Mouse (Mus musculus): ENCODE measurements around the gene Tnik. TPM values are rescaled to one million over a fixed set of nuclear protein-coding genes. Genes with fewer than 3 reads are reported as not detected.

The Tnik gene
- polyA plus RNA-seq, 1 experiment: 0.21 TPM

- TF ChIP-seq MYOD1 (IDR thresholded peaks at IDR 0.05; ENCODE audit: control insufficient read depth, insufficient read length, low read depth): no peak
- TF ChIP-seq USF1 (IDR thresholded peaks at IDR 0.05; ENCODE audit: low read depth): no peak
- TF ChIP-seq CEBPB (IDR thresholded peaks at IDR 0.05; ENCODE audit: low read depth): no peak
- no peak for TF ChIP-seq CTCF (IDR thresholded peaks at IDR 0.05; ENCODE audit: control insufficient read depth, insufficient read depth, insufficient read length)
- TF ChIP-seq MYOG (IDR thresholded peaks at IDR 0.05; ENCODE audit: control insufficient read depth, extremely low read depth, insufficient read length): no peak
- no peak for TF ChIP-seq FOSL1 (IDR thresholded peaks at IDR 0.05; ENCODE audit: insufficient read depth, low read length, poor library complexity, severe bottlenecking)
- no peak for TF ChIP-seq MAX (IDR thresholded peaks at IDR 0.05)
- no peaks in the 10 kb centered on the region for H3K36me3 ChIP-seq (ENCODE audit: control insufficient read depth, insufficient read depth)
- no peaks in the 10 kb centered on the region for H3K79me3 ChIP-seq (ENCODE audit: low read depth)
- H3ac ChIP-seq (ENCODE audit: control insufficient read depth, insufficient read length, low read depth): no peak overlapping the region
- no peaks in the 10 kb centered on the region for H3K27me3 ChIP-seq (ENCODE audit: control insufficient read depth, insufficient read depth, insufficient read length)
- H3K79me2 ChIP-seq (ENCODE audit: control insufficient read depth, insufficient read depth): no peaks in the 10 kb centered on the region
- no peak overlapping the region for H3K4me3 ChIP-seq (ENCODE audit: insufficient read depth, poor library complexity, severe bottlenecking)
Measured at GRCm38 (mm10) chr3:28456842-28457241, 193.8 kb downstream of the Tnik start.

DNA sequence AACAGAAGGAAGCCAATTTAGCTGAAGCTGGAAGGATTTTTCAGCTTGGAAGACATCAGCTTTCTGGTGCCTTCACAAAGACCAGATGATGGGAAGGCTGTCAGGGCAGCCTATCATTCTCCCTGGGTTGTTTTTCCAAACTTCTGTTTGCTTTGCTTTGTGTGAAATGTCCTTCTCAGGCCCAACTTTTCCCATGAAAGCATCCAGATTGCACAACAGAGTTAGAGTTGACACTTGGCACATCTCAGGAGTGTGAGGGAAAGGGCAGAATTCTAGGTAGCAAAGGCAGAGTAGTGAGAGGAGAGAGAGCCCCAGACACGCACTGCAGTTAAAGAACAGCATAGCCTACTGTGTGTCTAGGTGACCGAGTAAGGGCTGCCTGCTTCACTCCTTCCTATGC, 194.5 kb downstream of the Tnik start:
- Histone ChIP-seq H3K27me3 (ENCODE audit: control insufficient read depth, insufficient read depth, insufficient read length) (no peaks in the 10 kb centered on the region), H3K79me3 (ENCODE audit: low read depth) (no peaks in the 10 kb centered on the region), H3K4me3 (ENCODE audit: insufficient read depth, poor library complexity, severe bottlenecking) (no peak overlapping the region), H3ac (ENCODE audit: control insufficient read depth, insufficient read length, low read depth) (no peak overlapping the region), H3K36me3 (ENCODE audit: control insufficient read depth, insufficient read depth) (no peaks in the 10 kb centered on the region), H3K79me2 (ENCODE audit: control insufficient read depth, insufficient read depth) (no peaks in the 10 kb centered on the region)
- no peak for TF ChIP-seq CEBPB (IDR thresholded peaks at IDR 0.05; ENCODE audit: low read depth)
- no peak for TF ChIP-seq USF1 (IDR thresholded peaks at IDR 0.05; ENCODE audit: low read depth)
- no peak for TF ChIP-seq MYOG (IDR thresholded peaks at IDR 0.05; ENCODE audit: control insufficient read depth, extremely low read depth, insufficient read length)
- no peak for TF ChIP-seq MAX (IDR thresholded peaks at IDR 0.05)
- no peak for TF ChIP-seq CTCF (IDR thresholded peaks at IDR 0.05; ENCODE audit: control insufficient read depth, insufficient read depth, insufficient read length)
- no peak for TF ChIP-seq FOSL1 (IDR thresholded peaks at IDR 0.05; ENCODE audit: insufficient read depth, low read length, poor library complexity, severe bottlenecking)
- no peak for TF ChIP-seq MYOD1 (IDR thresholded peaks at IDR 0.05; ENCODE audit: control insufficient read depth, insufficient read length, low read depth)

DNA sequence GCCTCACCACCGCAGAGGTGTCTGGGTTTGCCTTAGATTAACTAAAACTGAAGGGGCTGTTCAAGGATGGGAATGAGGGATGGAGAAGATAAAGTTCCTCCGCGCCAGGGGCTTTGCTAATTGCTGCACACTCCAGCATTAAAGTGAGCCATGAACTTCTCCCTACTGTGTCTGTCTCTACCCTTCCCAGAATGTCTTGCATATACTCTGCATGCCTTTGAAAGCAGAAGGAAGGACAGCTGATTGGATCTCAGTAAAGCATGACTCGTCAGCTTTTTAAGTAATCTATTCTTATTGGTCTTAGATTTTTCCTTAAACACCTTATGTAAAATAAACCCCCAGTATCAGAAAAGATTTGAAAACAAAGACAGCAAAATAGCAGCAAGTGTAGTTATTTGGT, 203.7 kb downstream of the Tnik start:
- H3K36me3 ChIP-seq (ENCODE audit: control insufficient read depth, insufficient read depth): no peaks in the 10 kb centered on the region
- no peaks in the 10 kb centered on the region for H3K79me3 ChIP-seq (ENCODE audit: low read depth)
- no peaks in the 10 kb centered on the region for H3K27me3 ChIP-seq (ENCODE audit: control insufficient read depth, insufficient read depth, insufficient read length)
- no peak for TF ChIP-seq MAX (IDR thresholded peaks at IDR 0.05)
- TF ChIP-seq CEBPB (IDR thresholded peaks at IDR 0.05; ENCODE audit: low read depth): no peak
- TF ChIP-seq CTCF (IDR thresholded peaks at IDR 0.05; ENCODE audit: control insufficient read depth, insufficient read depth, insufficient read length): no peak
- no peak for TF ChIP-seq USF1 (IDR thresholded peaks at IDR 0.05; ENCODE audit: low read depth)
- no peak for TF ChIP-seq MYOG (IDR thresholded peaks at IDR 0.05; ENCODE audit: control insufficient read depth, extremely low read depth, insufficient read length)
- no peak for TF ChIP-seq FOSL1 (IDR thresholded peaks at IDR 0.05; ENCODE audit: insufficient read depth, low read length, poor library complexity, severe bottlenecking)
- TF ChIP-seq MYOD1 (IDR thresholded peaks at IDR 0.05; ENCODE audit: control insufficient read depth, insufficient read length, low read depth): no peak
- H3K4me3 ChIP-seq (ENCODE audit: insufficient read depth, poor library complexity, severe bottlenecking): no peak overlapping the region
- H3K79me2 ChIP-seq (ENCODE audit: control insufficient read depth, insufficient read depth): no peaks in the 10 kb centered on the region
- H3ac ChIP-seq (ENCODE audit: control insufficient read depth, insufficient read length, low read depth): no peak overlapping the region

GRCm38 (mm10) chr3:28467148-28467754, 204.2 kb downstream of the Tnik start:
- Histone ChIP-seq H3K36me3 (ENCODE audit: control insufficient read depth, insufficient read depth) (no peaks in the 10 kb centered on the region), H3K4me3 (ENCODE audit: insufficient read depth, poor library complexity, severe bottlenecking) (no peak overlapping the region), H3K79me2 (ENCODE audit: control insufficient read depth, insufficient read depth) (no peaks in the 10 kb centered on the region), H3K27me3 (ENCODE audit: control insufficient read depth, insufficient read depth, insufficient read length) (no peaks in the 10 kb centered on the region), H3K79me3 (ENCODE audit: low read depth) (no peaks in the 10 kb centered on the region), H3ac (ENCODE audit: control insufficient read depth, insufficient read length, low read depth) (no peak overlapping the region)
- TF ChIP-seq FOSL1 (IDR thresholded peaks at IDR 0.05; ENCODE audit: insufficient read depth, low read length, poor library complexity, severe bottlenecking) (no peak), MYOD1 (IDR thresholded peaks at IDR 0.05; ENCODE audit: control insufficient read depth, insufficient read length, low read depth) (no peak), CTCF (IDR thresholded peaks at IDR 0.05; ENCODE audit: control insufficient read depth, insufficient read depth, insufficient read length) (no peak), USF1 (IDR thresholded peaks at IDR 0.05; ENCODE audit: low read depth) (no peak), MAX (IDR thresholded peaks at IDR 0.05) (peak; percentile 71), MYOG (IDR thresholded peaks at IDR 0.05; ENCODE audit: control insufficient read depth, extremely low read depth, insufficient read length) (no peak), CEBPB (IDR thresholded peaks at IDR 0.05; ENCODE audit: low read depth) (no peak)

GRCm38 (mm10) chr3:28467871-28468285, 204.9 kb downstream of the Tnik start:
- no peak overlapping the region for H3K4me3 ChIP-seq (ENCODE audit: insufficient read depth, poor library complexity, severe bottlenecking)
- TF ChIP-seq MYOD1 (IDR thresholded peaks at IDR 0.05; ENCODE audit: control insufficient read depth, insufficient read length, low read depth) (peak; percentile 99), MYOG (IDR thresholded peaks at IDR 0.05; ENCODE audit: control insufficient read depth, extremely low read depth, insufficient read length) (no peak), MAX (IDR thresholded peaks at IDR 0.05) (no peak)
- H3K36me3 ChIP-seq (ENCODE audit: control insufficient read depth, insufficient read depth): no peaks in the 10 kb centered on the region
- no peak overlapping the region for H3ac ChIP-seq (ENCODE audit: control insufficient read depth, insufficient read length, low read depth)
- no peaks in the 10 kb centered on the region for H3K27me3 ChIP-seq (ENCODE audit: control insufficient read depth, insufficient read depth, insufficient read length)
- no peaks in the 10 kb centered on the region for H3K79me2 ChIP-seq (ENCODE audit: control insufficient read depth, insufficient read depth)
- H3K79me3 ChIP-seq (ENCODE audit: low read depth): no peaks in the 10 kb centered on the region

DNA sequence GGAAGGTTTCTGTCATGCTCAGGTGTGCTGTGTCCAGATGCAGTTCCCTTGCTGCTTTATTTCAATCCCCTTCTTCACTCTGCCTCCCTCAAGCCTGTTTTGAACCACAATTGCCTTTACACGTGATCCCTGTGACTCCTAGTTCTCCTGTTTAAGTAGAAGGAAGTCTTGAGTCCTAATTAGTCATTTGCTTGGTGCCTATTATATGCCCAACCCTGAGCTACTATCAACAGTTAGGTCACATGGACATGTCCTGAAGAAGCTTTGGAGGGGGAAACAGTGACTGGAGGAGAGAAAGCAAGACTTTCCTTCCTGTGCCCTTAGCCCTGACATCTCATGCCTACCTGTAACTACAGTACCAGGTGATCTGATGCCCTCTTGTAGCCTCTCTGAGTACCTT, 210.4 kb downstream of the Tnik start:
- no peak for TF ChIP-seq MYOD1 (IDR thresholded peaks at IDR 0.05; ENCODE audit: control insufficient read depth, insufficient read length, low read depth)
- TF ChIP-seq MAX (IDR thresholded peaks at IDR 0.05): no peak
- no peak for TF ChIP-seq CEBPB (IDR thresholded peaks at IDR 0.05; ENCODE audit: low read depth)
- TF ChIP-seq CTCF (IDR thresholded peaks at IDR 0.05; ENCODE audit: control insufficient read depth, insufficient read depth, insufficient read length): no peak
- no peak for TF ChIP-seq FOSL1 (IDR thresholded peaks at IDR 0.05; ENCODE audit: insufficient read depth, low read length, poor library complexity, severe bottlenecking)
- TF ChIP-seq MYOG (IDR thresholded peaks at IDR 0.05; ENCODE audit: control insufficient read depth, extremely low read depth, insufficient read length): no peak
- TF ChIP-seq USF1 (IDR thresholded peaks at IDR 0.05; ENCODE audit: low read depth): no peak
- Histone ChIP-seq H3K36me3 (ENCODE audit: control insufficient read depth, insufficient read depth) (no peaks in the 10 kb centered on the region), H3K27me3 (ENCODE audit: control insufficient read depth, insufficient read depth, insufficient read length) (no peaks in the 10 kb centered on the region), H3K4me3 (ENCODE audit: insufficient read depth, poor library complexity, severe bottlenecking) (no peak overlapping the region), H3ac (ENCODE audit: control insufficient read depth, insufficient read length, low read depth) (no peak overlapping the region), H3K79me3 (ENCODE audit: low read depth) (no peaks in the 10 kb centered on the region), H3K79me2 (ENCODE audit: control insufficient read depth, insufficient read depth) (no peaks in the 10 kb centered on the region)

Data from C2C12 (cell line).